Mouse (Mus musculus) retina, postnatal 7 days (tissue): ENCODE data around the gene Vcam1.

Source experiments
- DNase-seq: peaks from one replicate; pipeline ENCODE4 v3.0.0-alpha.2; 2012; ENCODE audit warnings: low read depth, low spot score

Gene Vcam1

DNA sequence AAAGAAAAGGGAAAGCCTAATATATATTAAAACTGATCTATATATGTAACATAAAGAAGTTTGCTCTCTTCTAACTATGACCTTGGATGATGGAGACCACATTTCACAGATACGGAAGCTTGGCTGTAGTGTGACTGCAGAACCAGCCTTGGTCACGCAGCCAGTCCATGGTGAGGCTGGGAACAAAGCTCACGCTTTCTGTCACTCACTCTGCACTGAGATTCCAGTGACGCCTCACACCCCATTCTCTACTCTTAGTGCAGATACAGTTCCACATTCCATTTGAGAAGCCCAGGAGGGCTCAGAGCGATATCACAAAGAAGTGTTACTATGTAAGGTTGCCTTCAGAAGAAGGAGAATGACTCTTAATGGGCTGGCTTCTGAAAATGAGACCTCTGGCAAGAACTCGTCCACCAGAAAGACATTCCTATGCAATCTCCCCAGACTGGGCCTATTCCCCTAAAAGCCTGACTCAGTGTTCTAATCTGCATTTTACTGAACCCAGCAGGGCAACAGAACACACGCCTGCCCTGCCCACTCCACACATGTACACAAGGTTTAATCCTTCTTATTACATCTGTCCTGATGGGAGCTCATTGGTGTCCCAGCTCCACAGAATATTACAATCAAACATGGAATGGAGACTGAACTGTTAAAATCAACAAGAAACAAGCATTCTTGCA lies 2.8 kb downstream of the Vcam1 start:
- DNase-seq, result no peak

GRCm38 (mm10) chr3:116126070-116126469 lies 3.4 kb downstream of the Vcam1 start:
- DNase-seq, result no peak

GRCm38 (mm10) chr3:116123827-116124226 lies 5.7 kb downstream of the Vcam1 start:
- DNase-seq, result no peak

GRCm38 (mm10) chr3:116122696-116123095 lies 6.8 kb downstream of the Vcam1 start:
- no peak for DNase-seq

DNA sequence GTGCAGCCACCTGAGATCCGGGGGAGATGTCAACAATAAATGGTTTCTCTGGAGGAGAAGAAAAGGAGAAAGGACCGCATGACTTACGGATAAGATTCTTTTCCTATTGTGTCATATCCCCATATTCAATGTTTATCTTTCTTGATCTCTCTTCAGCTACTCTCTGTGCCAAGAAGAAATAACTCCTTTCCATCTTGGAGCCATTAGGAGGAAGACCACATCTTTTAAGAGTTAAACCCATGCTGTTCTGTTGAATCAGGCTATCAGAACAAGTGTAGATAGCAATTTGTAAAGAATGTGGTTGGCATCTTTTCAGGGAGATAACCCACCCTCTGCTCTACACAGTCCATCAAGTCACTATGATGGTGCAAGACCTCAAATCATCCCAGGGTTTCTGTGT lies 8.5 kb downstream of the Vcam1 start:
- DNase-seq, result no peak

DNA sequence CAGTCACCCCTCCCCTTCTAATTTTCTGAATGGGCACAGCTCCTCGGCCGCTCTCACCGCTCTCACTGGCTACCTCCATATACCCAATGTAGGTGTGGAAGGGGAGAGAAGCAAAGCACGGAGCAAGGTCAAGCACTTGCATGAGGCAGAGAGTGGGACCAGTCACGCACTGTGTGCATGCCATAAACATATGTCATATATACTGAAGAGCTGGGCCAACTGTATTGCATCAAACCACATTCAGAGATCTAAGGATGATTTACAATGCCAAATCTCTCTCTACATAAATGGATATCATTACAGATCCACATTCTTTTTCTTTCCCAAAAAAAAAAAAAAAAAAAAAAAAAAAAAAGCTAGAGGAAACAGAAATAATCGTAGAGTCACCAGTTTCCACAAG lies 9.1 kb downstream of the Vcam1 start:
- no peak for DNase-seq

GRCm38 (mm10) chr3:116119162-116119561 lies 10.3 kb downstream of the Vcam1 start:
- no peak for DNase-seq

DNA sequence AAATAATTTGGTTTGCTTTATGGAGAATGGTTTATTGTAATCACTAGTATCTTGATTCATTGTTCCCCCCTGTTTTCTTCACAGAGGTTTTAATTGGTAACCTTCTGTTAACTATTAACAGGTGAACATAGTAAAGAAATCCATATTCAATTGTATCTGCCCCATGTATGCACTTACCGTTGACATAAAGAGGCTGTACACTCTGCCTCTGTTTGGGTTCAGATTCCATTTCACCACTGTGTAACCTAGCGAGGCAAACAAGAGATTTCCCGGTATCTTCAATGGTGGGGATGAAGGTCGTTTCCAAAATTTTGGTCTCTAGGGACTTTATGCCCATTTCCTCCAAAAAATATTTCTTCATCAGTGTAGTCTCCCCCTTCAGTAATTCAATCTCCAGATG lies 12.4 kb downstream of the Vcam1 start:
- DNase-seq, result no peak

- DNase-seq, result no peak
These were observed 15.0 kb downstream of the Vcam1 start for GRCm38 (mm10) chr3:116114249-116115188.

GRCm38 (mm10) chr3:116113443-116114241 lies 15.8 kb downstream of the Vcam1 start:
- DNase-seq, result no peak

GRCm38 (mm10) chr3:116112816-116113405 lies 16.6 kb downstream of the Vcam1 start:
- DNase-seq, result no peak

- no peak for DNase-seq
These were observed 23.8 kb downstream of the Vcam1 start for GRCm38 (mm10) chr3:116105713-116106112.

DNA sequence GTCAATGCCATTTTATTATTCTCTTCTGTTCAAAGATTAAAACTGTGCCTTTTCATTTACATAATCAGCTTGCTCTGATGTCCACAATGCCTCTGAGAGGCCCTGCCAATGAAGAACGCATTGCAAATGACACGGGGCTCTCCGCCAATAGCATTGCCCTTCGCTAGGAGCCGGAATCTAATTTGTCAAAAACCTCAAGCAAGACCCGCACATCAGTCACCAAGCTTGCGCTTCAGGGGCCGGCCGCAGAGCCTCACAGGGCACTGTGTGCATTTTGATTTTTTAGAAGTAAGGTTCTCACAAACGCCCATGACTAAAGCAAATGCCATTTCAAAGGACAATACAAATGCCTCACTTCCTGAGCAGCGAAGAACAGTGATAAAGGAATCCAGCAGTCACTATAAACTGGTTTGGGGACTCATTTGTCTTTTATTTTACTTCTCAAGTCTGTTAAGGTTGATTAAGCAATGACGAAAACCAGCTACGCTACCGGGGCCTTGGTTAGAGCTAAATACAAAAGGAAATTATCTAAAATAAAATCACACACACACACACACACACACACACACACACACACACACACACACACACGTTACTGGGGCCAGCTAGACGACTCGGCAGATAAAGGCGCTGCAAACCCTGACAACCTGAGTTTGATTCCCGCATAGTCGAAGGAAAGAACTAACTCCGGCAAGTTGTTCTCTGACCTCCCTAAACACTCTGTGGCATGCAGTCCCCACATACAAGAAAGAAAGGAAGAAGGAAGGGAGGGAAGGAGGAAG lies 24.4 kb downstream of the Vcam1 start:
- peak; percentile 33 for DNase-seq

- DNase-seq, result no peak
These were observed 25.2 kb downstream of the Vcam1 start for GRCm38 (mm10) chr3:116104270-116104669.

DNA sequence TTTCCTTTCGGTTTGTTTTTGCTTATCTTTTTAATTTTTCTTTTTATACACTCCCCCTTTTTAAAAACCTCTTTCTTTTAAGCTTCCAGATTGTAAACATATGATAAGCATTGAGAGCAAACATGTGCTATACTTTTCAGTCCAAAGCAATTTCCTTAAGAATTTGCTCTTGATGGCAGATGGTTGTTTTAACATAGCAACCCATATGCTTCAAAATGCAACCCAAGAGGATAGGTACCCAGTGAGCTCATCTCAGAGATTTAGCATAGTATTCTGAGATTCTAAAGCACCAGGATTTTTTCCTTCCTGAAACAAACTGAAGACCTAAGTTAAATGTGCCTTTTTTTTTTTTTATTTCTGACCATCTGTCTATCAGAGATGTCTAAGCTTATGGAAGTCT lies 28.6 kb downstream of the Vcam1 start:
- DNase-seq, result no peak

DNA sequence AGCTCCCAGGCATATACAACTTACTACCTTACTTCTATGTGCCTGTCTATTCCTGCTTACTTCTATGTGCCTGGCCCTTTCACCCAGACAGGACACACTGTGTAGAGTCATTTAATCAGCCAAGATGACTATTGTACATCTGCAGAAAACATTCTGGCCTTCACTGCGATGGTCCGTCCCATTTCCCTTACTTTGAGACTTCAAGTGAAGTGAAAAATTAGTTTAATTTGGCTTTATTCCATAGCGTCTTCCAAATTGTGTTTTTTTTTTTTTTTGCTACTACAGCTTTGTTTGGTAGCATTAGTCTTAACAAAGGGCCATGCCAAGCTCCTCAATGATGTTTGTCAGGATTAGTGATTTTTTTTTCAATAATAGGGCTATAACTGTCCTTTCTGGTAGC lies 33.6 kb downstream of the Vcam1 start:
- DNase-seq, result no peak

DNA sequence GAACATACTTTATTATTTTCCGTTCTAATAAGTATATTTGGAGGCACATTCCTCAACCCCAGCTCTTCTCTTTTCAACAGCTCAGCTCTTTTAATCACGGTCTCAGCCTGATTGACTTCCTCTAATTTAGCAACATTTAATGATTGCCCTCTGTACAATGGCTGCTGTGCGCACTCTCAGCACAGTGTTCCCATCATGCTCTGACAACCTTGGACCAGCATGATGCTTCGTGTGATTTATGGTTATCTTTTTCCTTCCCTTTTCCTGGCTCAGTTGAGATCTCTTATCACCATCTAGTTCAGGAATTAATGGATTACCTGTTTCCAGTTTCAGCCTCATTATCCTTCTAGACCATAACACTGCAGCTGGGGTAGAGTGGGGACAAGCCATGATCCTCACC lies 34.2 kb downstream of the Vcam1 start:
- DNase-seq, result no peak

DNA sequence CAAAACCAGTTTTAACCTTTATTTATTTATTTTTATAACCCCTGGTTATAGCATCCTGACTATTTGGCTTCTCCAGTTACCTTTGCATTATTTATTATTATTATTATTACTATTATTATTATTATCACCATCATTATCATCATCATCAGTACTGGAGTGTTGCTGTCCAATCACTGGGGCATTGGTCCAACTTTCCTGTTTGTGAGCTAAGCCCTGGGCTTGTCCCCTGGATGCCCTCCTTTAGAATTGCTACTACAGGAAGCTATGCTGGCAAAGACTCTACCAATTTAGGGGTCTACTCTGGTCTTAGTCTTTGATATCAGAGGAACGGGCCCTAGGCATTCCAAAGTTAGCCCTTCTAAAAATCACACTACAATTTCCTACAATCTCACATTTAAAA lies 34.6 kb downstream of the Vcam1 start:
- no peak for DNase-seq

DNA sequence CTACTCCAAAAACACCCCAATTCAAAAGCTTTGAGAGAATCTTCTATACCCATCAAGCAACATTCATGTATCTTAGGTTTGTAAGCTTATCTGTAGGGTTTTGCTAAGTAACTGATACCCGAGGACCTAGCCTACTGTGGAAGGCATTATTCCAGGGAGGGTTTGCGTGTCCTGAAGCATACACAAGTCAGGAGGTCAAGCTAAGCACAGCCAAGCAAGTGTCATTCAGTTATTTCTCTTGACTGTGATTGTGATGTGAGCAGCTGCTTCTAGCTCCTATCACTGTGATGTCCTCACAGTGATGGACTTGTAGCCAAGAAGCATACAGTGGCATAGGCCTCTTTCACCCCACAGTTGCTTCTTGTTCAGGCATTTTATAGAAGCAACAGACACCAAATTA lies 35.2 kb downstream of the Vcam1 start:
- no peak for DNase-seq

GRCm38 (mm10) chr3:116092547-116092946 lies 36.9 kb downstream of the Vcam1 start:
- no peak for DNase-seq

DNA sequence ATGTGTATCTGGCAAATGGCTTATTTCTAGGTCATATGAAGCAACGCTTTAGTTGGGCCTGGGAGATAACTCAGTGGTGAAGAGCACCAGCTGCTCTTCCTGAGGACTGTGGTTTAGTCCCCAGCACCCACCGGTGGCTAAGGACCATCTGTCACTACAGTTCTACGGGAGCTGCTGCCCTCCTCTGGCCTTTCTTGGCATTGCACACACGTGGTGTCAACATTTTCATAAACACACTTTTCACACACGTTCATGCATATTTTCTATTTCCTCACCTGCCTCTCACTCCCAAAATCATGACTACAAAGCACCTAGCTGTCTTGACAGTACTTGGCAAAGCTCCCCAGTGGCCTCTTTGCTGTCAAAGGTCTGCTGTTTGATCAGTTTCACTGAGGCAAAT lies 37.8 kb downstream of the Vcam1 start:
- DNase-seq, result no peak
